Mouse (Mus musculus) B cell, adult 2 months (primary cell): ENCODE measurements around the gene Klhl2.

Experiments used
- DNase-seq, 2 experiments: peaks; one replicate each; pipeline ENCODE4 v3.0.0; 2022

Gene Klhl2

GRCm38 (mm10) chr8:64764075-64764474 is 85.7 kb downstream of the Klhl2 start:
- DNase-seq: no peak

GRCm38 (mm10) chr8:64762751-64763150 is 87.1 kb downstream of the Klhl2 start:
- no peak for DNase-seq

GRCm38 (mm10) chr8:64761430-64761829 is 88.4 kb downstream of the Klhl2 start:
- no peak for DNase-seq

- no peak for DNase-seq
Measured at GRCm38 (mm10) chr8:64757956-64758355, 91.9 kb downstream of the Klhl2 start.

GRCm38 (mm10) chr8:64746215-64747058 is 103.4 kb downstream of the Klhl2 start:
- no peak for DNase-seq

- DNase-seq: no peak
Measured at GRCm38 (mm10) chr8:64740547-64741211, 109.1 kb downstream of the Klhl2 start.

- no peak for DNase-seq
Measured at GRCm38 (mm10) chr8:64738916-64739315, 110.9 kb downstream of the Klhl2 start.

- DNase-seq: no peak
Measured at GRCm38 (mm10) chr8:64736767-64737323, 113.0 kb downstream of the Klhl2 start.

GRCm38 (mm10) chr8:64735161-64735560 is 114.7 kb downstream of the Klhl2 start:
- no peak for DNase-seq

GRCm38 (mm10) chr8:64733271-64733943 is 116.4 kb downstream of the Klhl2 start, which contains the start of gene Msmo1:
Msmo1 (minus strand) TSS chr8:64733792.
- DNase-seq: peak; percentile 95 to 96

- DNase-seq: no peak
Measured at GRCm38 (mm10) chr8:64732596-64732995, 117.2 kb downstream of the Klhl2 start.

- DNase-seq: no peak
Measured at GRCm38 (mm10) chr8:64728156-64728555, 121.7 kb downstream of the Klhl2 start.

- no peak for DNase-seq
Measured at GRCm38 (mm10) chr8:64726190-64726695, 123.6 kb downstream of the Klhl2 start.

GRCm38 (mm10) chr8:64723206-64723605 is 126.6 kb downstream of the Klhl2 start:
- no peak for DNase-seq

GRCm38 (mm10) chr8:64717868-64718267 is 131.9 kb downstream of the Klhl2 start:
- no peak for DNase-seq

- no peak for DNase-seq
Measured at GRCm38 (mm10) chr8:64712499-64712898, 137.3 kb downstream of the Klhl2 start.

- no peak for DNase-seq
Measured at GRCm38 (mm10) chr8:64711544-64711943, 138.3 kb downstream of the Klhl2 start.

GRCm38 (mm10) chr8:64707481-64707880 is 142.3 kb downstream of the Klhl2 start:
- no peak for DNase-seq

GRCm38 (mm10) chr8:64703191-64703590 is 146.6 kb downstream of the Klhl2 start:
- DNase-seq: no peak

GRCm38 (mm10) chr8:64692651-64693201 is 157.1 kb downstream of the Klhl2 start, which contains the start of gene Cpe:
Cpe (minus strand) TSS chr8:64693054.
- peak; percentile 1 for DNase-seq

- DNase-seq: no peak
Measured at GRCm38 (mm10) chr8:64691591-64692401, 158.0 kb downstream of the Klhl2 start.

GRCm38 (mm10) chr8:64690845-64691244 is 159.0 kb downstream of the Klhl2 start:
- DNase-seq: no peak
